Mouse (Mus musculus) T-helper 2 cell (primary cell): ENCODE results near the gene E430018J23Rik.
"Not testable (repeated sequence)": the region's sequence is repeated elsewhere in the genome, so short reads cannot be mapped to it uniquely, and the experiment has no call there.

Source experiments
- in situ Hi-C: fragments of 300-600 bp; cut with MboI, MseI; formaldehyde crosslinking; loops from one replicate; pipeline ENCODE4 v1.15.1; 2025; ENCODE audit warnings: high pct_unique_total_duplicates

The E430018J23Rik gene

GRCm38 (mm10) chr7:127342332-127342731 lies 51.1 kb downstream of the E430018J23Rik start:
- in situ Hi-C loops = no loop called here

- in situ Hi-C loops = not testable (repeated sequence)
These were observed 51.6 kb downstream of the E430018J23Rik start for GRCm38 (mm10) chr7:127341861-127342260.

GRCm38 (mm10) chr7:127341356-127341755 lies 52.1 kb downstream of the E430018J23Rik start:
- in situ Hi-C loops = no loop called here
